Mouse (Mus musculus) forebrain, embryonic 10.5 days (tissue): ENCODE data around the gene Psmf1. TPM values are rescaled to one million over a fixed set of nuclear protein-coding genes. Genes with fewer than 3 reads are reported as not detected.

ENCODE experiments used
- DNase-seq: peaks from one replicate; pipeline ENCODE4 v3.0.0-alpha.2; 2017; ENCODE audit warnings: low spot score; ENCODE audit errors: extremely low spot score
- H3K27ac ChIP-seq: fragments of 300-500 bp; sonication (generic); 2 replicates; pipeline ENCODE4 v1.5.1; 2016; ENCODE audit warnings: mild to moderate bottlenecking
- H3K27me3 ChIP-seq: fragments of 300-500 bp; sonication (generic); 2 replicates; pipeline ENCODE4 v1.6.1; 2016; ENCODE audit warnings: mild to moderate bottlenecking; ENCODE audit not compliant: poor library complexity, severe bottlenecking
- H3K36me3 ChIP-seq: fragments of 300-500 bp; sonication (generic); replicated peaks from 2 replicates; pipeline ENCODE4 v1.6.1; 2016; ENCODE audit warnings: mild to moderate bottlenecking, moderate library complexity
- H3K4me1 ChIP-seq: fragments of 300-500 bp; sonication (generic); 2 replicates; pipeline ENCODE4 v1.6.1; 2016
- H3K4me3 ChIP-seq: fragments of 300-500 bp; sonication (generic); 2 replicates; pipeline ENCODE4 v1.5.1; 2016; ENCODE audit warnings: mild to moderate bottlenecking, moderate library complexity
- H3K9me3 ChIP-seq: fragments of 300-500 bp; sonication (generic); 2 replicates; pipeline ENCODE4 v1.6.1; 2016; ENCODE audit warnings: mild to moderate bottlenecking, moderate library complexity
- WGBS: fragments of 180-500 bp; shearing (Covaris S2); methylation state at CpG from one replicate; pipeline ENCODE4 v1.1.7; 2016; 5-methylcytosine and 5-hydroxymethylcytosine counted together
- polyA plus RNA-seq: library from polyadenylated mRNA; unstranded; fragments of >200 nt; fragmentation: Nextera tagmentation; extraction: Ambion mirVana; gene quantifications from 2 replicates; pipeline ENCODE4 v1.2.1, GENCODE M21; 2016

Psmf1 gene
- 54.4 and 56.5 TPM in 2 replicates for polyA plus RNA-seq

DNA sequence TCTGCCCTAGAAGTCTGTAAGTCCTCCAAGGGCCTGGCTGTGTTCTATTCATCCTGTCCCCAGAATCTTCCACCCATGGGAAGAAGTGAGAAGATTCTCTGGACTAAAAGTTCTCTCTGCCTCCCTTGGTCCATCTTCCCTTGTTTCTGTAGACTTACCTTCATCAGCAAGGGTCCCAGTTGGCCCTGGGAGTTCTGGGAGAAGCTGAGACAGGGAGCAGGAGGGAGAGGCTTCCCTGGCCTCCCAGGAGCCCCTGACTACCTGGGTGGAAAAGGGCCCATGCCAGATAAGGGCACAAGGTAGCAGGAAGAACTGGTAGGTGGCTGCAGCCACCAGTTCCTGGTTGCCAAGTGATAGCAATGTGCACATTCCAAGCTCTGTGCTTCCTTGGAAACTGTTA, at the start of gene Psmf1:
TSS of gene Psmf1 (minus strand) at position 342 of the 400 bp plus-strand sequence.
- Histone ChIP-seq H3K4me3 (no peak within 1 kb of the TSS), H3K27me3 (peaks cover 46% of the 10 kb centered on the region), H3K9me3 (no peaks in the 10 kb centered on the region), H3K36me3 (no peaks in the 10 kb centered on the region), H3K4me1 (peaks cover 38% of the 10 kb centered on the region), H3K27ac (no peak within 1 kb of the TSS)
- DNase-seq, result no peak

DNA sequence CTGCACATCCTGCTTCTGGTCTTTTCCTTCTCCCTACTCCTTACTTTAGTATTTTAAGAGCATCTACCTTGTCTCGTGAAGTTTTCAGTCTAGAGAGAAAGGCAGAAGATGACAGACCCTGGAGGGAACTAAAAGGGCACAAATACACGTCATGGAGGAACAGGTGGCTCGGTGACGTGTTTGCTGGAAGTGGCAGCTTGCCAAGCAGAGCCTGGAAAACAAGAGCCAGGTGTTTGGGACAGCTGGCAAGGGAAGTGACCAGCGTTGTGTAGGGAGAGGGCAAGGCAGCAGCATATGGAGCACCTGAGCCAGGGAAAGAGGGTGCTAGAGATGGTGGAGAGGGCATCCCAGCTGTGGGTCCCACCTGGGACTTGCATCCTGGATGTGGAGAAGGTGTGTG, 47.2 kb upstream of the Psmf1 start:
- WGBS, result 74% methylated on average over 5 of the region's 5 CpGs
- Histone ChIP-seq H3K4me1 (peaks cover 5% of the 10 kb centered on the region), H3K36me3 (no peaks in the 10 kb centered on the region), H3K9me3 (no peaks in the 10 kb centered on the region; the same call in 1 of the 2 replicates), H3K4me3 (no peak overlapping the region), H3K27me3 (no peaks in the 10 kb centered on the region; the same call in 1 of the 2 replicates), H3K27ac (no peak overlapping the region)
- DNase-seq, result no peak

DNA sequence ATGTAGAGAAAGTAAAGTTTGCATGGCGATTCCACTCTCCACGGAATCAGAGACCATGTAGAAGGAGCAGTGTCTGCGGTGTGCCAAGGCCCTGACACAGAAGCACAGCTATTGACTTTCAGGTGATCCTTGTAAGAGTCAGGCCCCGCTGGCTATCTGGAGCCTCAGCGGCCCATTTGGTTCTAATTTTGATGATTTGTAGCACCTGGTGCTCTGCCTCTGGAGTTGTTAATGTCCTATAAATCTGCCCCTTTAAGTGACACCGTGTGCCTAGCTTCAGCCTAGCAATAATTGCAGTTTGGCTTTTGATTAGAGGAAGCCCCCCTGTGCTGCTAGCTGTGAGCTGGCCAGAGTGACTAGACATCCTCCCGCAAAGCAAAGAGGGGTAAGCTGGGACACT, 46.2 kb upstream of the Psmf1 start:
- H3K36me3 ChIP-seq, result no peaks in the 10 kb centered on the region
- H3K4me1 ChIP-seq, result peaks cover 5% of the 10 kb centered on the region
- DNase-seq, result no peak
- no peak overlapping the region for H3K4me3 ChIP-seq
- WGBS, result 65% methylated on average over 7 of the region's 7 CpGs
- no peaks in the 10 kb centered on the region; the same call in 1 of the 2 replicates for H3K27me3 ChIP-seq
- no peak overlapping the region for H3K27ac ChIP-seq
- no peaks in the 10 kb centered on the region; the same call in 1 of the 2 replicates for H3K9me3 ChIP-seq

DNA sequence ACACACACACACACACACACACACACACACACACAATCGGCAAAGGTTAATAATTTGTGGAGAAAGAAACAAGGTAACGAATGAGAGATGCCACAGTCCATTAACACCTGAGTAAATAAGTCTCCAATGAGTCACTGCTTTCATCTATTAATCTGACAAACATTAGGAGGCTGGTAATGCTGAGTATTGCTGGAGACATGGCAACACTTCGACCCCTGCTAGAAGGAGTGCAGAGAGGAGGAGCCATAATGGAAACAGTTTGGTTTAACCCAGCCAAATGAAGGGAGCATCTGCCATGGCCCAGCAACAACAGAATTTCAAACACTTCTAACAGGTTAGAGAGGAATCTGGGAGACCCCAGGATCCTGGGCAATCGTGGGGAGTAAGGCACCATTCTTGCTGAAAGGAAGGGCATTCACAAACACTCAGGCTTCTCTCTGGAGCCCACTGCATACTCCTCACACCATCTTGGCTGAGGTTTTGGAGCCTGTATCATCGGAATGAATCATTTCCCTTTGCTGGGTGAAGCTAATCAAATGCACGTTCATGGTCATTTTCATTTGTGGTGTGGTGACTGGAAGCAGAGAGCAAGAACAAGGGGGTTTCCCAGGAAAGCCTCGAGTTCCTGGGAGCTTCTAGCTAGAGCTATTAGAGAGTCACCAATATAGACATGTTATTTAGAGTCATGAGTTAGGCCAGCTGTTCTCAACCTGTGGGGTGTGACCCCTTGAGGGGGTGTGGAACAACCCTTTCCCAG, 44.4 kb upstream of the Psmf1 start:
- Histone ChIP-seq H3K27ac (no peak overlapping the region), H3K4me1 (peaks cover 5% of the 10 kb centered on the region), H3K36me3 (no peaks in the 10 kb centered on the region), H3K4me3 (no peak overlapping the region), H3K9me3 (no peaks in the 10 kb centered on the region), H3K27me3 (no peaks in the 10 kb centered on the region; the same call in 1 of the 2 replicates)
- DNase-seq, result no peak
- WGBS, result 83% methylated on average over 7 of the region's 7 CpGs

DNA sequence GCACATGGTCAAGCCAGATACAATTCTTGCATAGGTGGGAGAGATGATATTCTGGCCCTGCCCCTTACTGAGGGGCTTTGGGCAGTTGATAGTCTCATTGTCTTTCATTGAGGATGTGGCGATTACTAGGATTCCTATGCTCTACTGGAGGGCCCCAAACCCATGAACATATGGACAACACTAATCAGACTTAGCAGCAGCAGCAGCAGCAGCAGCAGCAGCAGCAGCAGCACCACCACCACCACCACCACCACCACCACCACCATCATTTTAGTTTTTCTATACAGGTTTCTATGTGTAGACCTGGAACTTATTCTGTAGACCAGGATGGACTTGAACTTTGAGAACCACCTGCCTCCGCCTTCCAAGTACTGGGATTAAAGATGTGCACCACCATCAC, 39.5 kb upstream of the Psmf1 start:
- Histone ChIP-seq H3K4me3 (no peak overlapping the region), H3K4me1 (no peaks in the 10 kb centered on the region), H3K27ac (no peak overlapping the region), H3K36me3 (no peaks in the 10 kb centered on the region), H3K27me3 (no peaks in the 10 kb centered on the region), H3K9me3 (no peaks in the 10 kb centered on the region)
- no peak for DNase-seq
- WGBS, result 85% methylated on average over 2 of the region's 2 CpGs

DNA sequence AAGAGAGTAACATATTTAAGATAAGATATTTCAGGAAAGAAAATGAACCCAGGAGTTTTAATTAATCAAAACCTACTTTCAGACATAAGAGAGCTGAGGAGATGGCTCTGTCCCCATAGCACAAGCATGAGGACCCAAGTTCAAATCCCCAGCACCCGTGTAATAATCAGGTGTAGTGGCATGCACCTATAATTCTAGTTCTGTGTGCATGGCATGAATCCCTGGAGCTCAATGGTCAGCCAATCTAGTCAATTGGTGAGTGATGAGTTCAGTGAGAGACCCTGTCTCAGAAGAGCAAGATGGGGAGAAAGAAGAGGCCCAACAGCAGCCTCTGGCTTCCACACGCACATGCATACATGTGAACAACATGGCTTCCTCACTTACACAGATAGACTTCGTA, 33.4 kb upstream of the Psmf1 start:
- WGBS, result 95% methylated on average over 3 of the region's 3 CpGs

DNA sequence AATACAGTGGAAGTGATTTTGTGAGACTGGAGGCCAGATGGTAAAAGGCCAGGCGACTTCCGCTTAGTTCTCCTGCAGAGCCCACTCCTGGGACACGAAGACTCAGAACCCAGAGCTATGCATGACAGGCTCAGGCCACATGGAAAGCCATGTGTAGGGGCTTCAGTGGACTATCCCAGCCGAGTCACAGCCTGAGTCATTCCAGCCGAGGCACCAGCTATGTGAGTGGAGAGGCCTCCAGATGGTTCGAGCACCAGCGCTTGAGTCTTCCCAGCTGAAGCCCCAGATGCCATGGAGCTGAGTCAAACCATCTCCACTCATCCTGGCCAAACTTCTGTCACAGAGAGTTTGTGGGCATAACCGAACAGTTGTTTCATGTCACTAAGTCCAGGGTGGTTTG, 29.5 kb upstream of the Psmf1 start:
- Histone ChIP-seq H3K36me3 (no peaks in the 10 kb centered on the region), H3K27ac (no peak overlapping the region), H3K9me3 (no peaks in the 10 kb centered on the region), H3K4me1 (peaks cover 12% of the 10 kb centered on the region), H3K4me3 (no peak overlapping the region), H3K27me3 (peaks cover 7% of the 10 kb centered on the region; the same call in 1 of the 2 replicates)
- no peak for DNase-seq
- WGBS, result 93% methylated on average over 8 of the region's 8 CpGs

More for the DNA sequence above, 33.4 kb upstream of the Psmf1 start:
- H3K9me3 ChIP-seq, result no peaks in the 10 kb centered on the region
- no peaks in the 10 kb centered on the region for H3K36me3 ChIP-seq
- DNase-seq, result no peak
- H3K4me3 ChIP-seq, result no peak overlapping the region
- peaks cover 7% of the 10 kb centered on the region; the same call in 1 of the 2 replicates for H3K27me3 ChIP-seq
- peaks cover 12% of the 10 kb centered on the region for H3K4me1 ChIP-seq
- H3K27ac ChIP-seq, result no peak overlapping the region

DNA sequence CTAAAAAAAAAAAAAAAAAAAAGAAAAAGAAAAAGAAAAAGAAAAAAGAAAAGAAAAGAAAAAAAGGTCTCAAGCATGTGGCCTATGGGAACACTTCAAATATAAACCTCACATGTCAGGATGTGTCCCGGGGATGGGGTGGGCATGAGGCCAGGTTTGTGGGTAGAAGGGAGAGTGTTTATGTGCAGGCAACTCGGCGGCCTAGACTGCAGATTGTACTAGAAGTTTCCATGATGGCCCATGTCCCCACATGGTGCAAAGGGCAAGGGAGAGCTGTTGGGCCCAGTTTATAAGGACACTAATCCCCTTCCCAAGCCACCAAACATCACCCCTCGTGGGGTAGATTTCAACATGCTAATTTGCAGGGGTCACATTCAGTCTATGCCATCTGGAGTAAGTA, 28.2 kb upstream of the Psmf1 start:
- no peaks in the 10 kb centered on the region for H3K9me3 ChIP-seq
- H3K4me3 ChIP-seq, result no peak overlapping the region
- DNase-seq, result no peak
- H3K27me3 ChIP-seq, result peaks cover 7% of the 10 kb centered on the region; the same call in 1 of the 2 replicates
- H3K36me3 ChIP-seq, result no peaks in the 10 kb centered on the region
- H3K4me1 ChIP-seq, result peaks cover 15% of the 10 kb centered on the region
- 85% methylated on average over 4 of the region's 4 CpGs for WGBS
- H3K27ac ChIP-seq, result no peak overlapping the region

DNA sequence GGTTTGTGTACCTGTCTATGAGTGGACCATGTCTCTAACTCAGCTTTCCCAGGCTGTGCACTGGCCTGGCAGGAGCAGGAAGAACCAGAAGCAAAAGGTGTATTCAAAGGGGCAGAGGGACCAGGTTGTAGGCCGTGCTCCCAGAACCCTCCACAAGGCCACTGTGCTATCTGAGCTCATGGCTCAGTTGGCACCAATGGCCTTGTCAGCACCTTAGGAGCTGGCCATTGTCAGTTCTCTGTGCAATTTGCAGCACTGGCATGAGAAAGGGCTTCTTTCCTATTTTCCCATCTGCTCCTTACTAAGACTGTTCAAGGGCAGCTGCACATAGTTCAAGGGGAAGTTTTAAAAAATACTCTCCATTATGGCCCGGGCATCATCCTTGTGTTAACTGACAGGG, 20.6 kb upstream of the Psmf1 start:
- no peak for DNase-seq
- no peak overlapping the region for H3K4me3 ChIP-seq
- 91% methylated on average over 2 of the region's 2 CpGs for WGBS
- no peaks in the 10 kb centered on the region; the same call in 1 of the 2 replicates for H3K9me3 ChIP-seq
- H3K36me3 ChIP-seq, result no peaks in the 10 kb centered on the region
- no peak overlapping the region for H3K27ac ChIP-seq
- peaks cover 11% of the 10 kb centered on the region for H3K4me1 ChIP-seq
- H3K27me3 ChIP-seq, result 0 out of 2 replicates have a peak, but pooled peaks cover 6% of the 10 kb centered on the region

DNA sequence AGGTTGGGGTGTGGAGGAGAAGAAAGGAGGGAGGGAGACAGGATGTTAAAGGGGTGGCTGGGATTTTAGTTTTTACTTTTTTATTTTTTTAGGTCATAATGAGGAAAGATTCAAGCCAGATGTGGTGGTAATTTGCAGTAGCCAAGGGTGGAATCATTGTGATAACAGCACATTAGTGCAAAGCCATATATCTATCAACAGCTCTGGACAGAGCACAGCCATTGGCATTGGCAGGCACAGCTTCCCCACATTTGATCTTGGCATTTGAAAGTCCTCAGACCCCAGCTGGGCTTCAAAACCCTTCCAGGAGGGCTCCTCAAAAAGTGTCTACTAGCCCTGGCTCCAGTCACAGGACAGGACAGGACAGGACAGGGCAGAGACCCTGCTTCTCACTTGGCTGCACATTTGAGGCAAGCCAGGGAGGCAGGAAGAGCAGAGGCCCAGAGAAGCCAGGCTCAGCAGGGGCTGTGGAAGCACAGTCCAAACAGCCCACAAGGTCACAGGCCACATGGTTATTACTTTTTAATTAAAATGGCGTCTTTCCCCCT, 14.9 kb upstream of the Psmf1 start:
- Histone ChIP-seq H3K27ac (no peak overlapping the region), H3K9me3 (no peaks in the 10 kb centered on the region; the same call in 1 of the 2 replicates), H3K36me3 (no peaks in the 10 kb centered on the region), H3K27me3 (no peaks in the 10 kb centered on the region), H3K4me1 (peaks cover 20% of the 10 kb centered on the region), H3K4me3 (no peak overlapping the region)
- no peak for DNase-seq
- 73% methylated on average over 1 of the region's 1 CpGs for WGBS

DNA sequence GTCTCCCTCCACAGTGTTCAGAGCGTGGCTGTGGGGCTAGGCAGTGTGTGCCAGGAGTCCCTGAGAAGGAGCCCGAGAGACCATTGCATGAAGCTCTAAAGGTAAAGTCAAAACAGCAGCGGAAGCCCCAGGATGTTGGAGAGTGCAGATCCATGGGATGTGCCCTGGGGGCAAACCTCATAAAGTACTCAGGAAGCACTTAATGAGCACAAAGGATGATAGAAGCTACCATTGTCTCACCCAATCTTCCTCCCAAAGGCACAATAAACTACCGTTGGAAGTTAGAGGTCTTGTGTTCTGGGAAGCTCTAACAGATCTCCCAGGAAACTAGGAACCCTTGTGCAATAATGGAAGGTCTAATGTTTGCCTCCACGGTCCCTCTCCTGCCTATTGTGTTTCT, 13.5 kb upstream of the Psmf1 start:
- no peaks in the 10 kb centered on the region; the same call in 1 of the 2 replicates for H3K9me3 ChIP-seq
- no peak for DNase-seq
- no peak overlapping the region for H3K4me3 ChIP-seq
- H3K4me1 ChIP-seq, result peaks cover 20% of the 10 kb centered on the region
- WGBS, result 68% methylated on average over 5 of the region's 5 CpGs
- H3K27me3 ChIP-seq, result no peaks in the 10 kb centered on the region
- no peaks in the 10 kb centered on the region for H3K36me3 ChIP-seq
- peak overlapping the region; percentile 26; the same call in 1 of the 2 replicates for H3K27ac ChIP-seq

DNA sequence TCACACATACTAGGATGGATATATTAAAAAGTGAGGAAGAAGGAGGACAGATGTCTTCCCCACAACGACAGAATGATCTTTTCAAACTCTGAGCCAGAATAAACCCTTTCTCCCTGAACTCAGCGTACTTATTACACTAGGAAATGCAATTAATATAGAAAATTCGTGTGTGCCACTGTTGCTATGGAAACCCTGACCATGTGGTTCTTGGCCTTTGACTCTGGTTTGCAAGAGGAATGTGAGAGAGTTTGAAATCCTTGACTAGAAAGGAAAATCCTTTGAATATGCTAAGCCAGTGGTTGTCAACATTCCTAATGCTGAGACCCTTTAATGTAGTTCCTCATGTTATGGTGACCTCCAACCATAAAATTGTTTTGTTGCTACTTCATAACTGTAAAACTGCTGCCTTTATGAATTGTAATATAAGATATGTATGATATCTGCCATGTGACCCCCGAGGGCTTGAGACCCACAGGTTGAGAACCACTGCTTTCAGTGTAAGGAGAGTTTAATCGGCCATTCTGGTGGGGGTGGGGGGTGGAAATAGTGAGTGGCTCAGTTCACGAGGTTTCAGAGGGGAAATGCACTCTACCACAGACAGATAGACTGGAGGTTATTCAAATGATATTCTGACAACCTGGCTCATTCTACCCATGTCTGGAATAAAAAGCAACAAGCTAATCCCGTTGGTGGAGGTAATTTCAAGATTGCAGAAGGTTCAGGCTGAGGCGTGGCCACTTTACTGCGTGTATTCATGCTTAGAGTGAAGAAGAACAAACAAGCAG, 12.5 kb upstream of the Psmf1 start:
- no peak for DNase-seq
- WGBS, result 62% methylated on average over 9 of the region's 9 CpGs
- H3K4me3 ChIP-seq, result no peak overlapping the region

More for the DNA sequence above, 12.5 kb upstream of the Psmf1 start:
- Histone ChIP-seq H3K36me3 (no peaks in the 10 kb centered on the region), H3K9me3 (no peaks in the 10 kb centered on the region; the same call in 1 of the 2 replicates), H3K27me3 (0 out of 2 replicates have a peak, but pooled peaks cover 2% of the 10 kb centered on the region), H3K4me1 (peaks cover 20% of the 10 kb centered on the region), H3K27ac (no peak overlapping the region)
